Mouse (Mus musculus) heart, embryonic 12.5 days (tissue): ENCODE measurements around the gene Gm17657. TPM values are rescaled to one million over a fixed set of nuclear protein-coding genes. Genes with fewer than 3 reads are reported as not detected.

Experiments used
- ATAC-seq: fragments of 200-750 bp; cut with Nextera tagmentation; 2 replicates; pipeline ENCODE4 v1.8.0; 2017; ENCODE audit warnings: moderate TSS enrichment, moderate library complexity; ENCODE audit not compliant: insufficient number of reproducible peaks, low FRiP score
- H3K27ac ChIP-seq: fragments of 300-500 bp; sonication (generic); 2 replicates; pipeline ENCODE4 v1.5.1; 2016; ENCODE audit warnings: mild to moderate bottlenecking, moderate library complexity; ENCODE audit not compliant: poor library complexity, severe bottlenecking
- H3K27me3 ChIP-seq: fragments of 300-500 bp; sonication (generic); replicated peaks from 2 replicates; pipeline ENCODE4 v1.6.1; 2016; ENCODE audit warnings: mild to moderate bottlenecking, moderate library complexity
- H3K36me3 ChIP-seq: fragments of 300-500 bp; sonication (generic); 2 replicates; pipeline ENCODE4 v1.6.1; 2016; ENCODE audit warnings: mild to moderate bottlenecking, moderate library complexity
- H3K4me1 ChIP-seq: fragments of 300-500 bp; sonication (generic); replicated peaks from 2 replicates; pipeline ENCODE4 v1.6.1; 2016; ENCODE audit warnings: mild to moderate bottlenecking
- H3K4me2 ChIP-seq: fragments of 300-500 bp; sonication (generic); 2 replicates; pipeline ENCODE4 v1.6.1; 2016; ENCODE audit warnings: mild to moderate bottlenecking, moderate library complexity
- H3K4me3 ChIP-seq: fragments of 300-500 bp; sonication (generic); 2 replicates; pipeline ENCODE4 v1.5.1; 2016; ENCODE audit warnings: mild to moderate bottlenecking
- H3K9ac ChIP-seq: fragments of 300-500 bp; sonication (generic); 2 replicates; pipeline ENCODE4 v1.6.1; 2016; ENCODE audit warnings: mild to moderate bottlenecking, moderate library complexity
- H3K9me3 ChIP-seq: fragments of 300-500 bp; sonication (generic); replicated peaks from 2 replicates; pipeline ENCODE4 v1.6.1; 2016; ENCODE audit warnings: mild to moderate bottlenecking, moderate library complexity
- WGBS: fragments of 180-500 bp; shearing (Covaris S2); methylation state at CpG from one replicate; pipeline ENCODE4 v1.1.7; 2016; 5-methylcytosine and 5-hydroxymethylcytosine counted together
- polyA plus RNA-seq: library from polyadenylated mRNA; unstranded; fragments of >200 nt; fragmentation: Nextera tagmentation; extraction: Ambion mirVana; gene quantifications from 2 replicates; pipeline ENCODE4 v1.2.1, GENCODE M21; 2016

Gm17657 gene
- polyA plus RNA-seq, 1 experiment from 2014 or later = not detected

- Histone ChIP-seq H3K4me3 (peak overlapping the region; percentile 85), H3K4me2 (peak overlapping the region; percentile 95), H3K9me3 (no peaks in the 10 kb centered on the region), H3K36me3 (peaks cover 25% of the 10 kb centered on the region), H3K27ac (peak overlapping the region; percentile 93), H3K9ac (peak overlapping the region; percentile 94), H3K4me1 (peaks cover 24% of the 10 kb centered on the region), H3K27me3 (no peaks in the 10 kb centered on the region)
- no peak for ATAC-seq
- WGBS = 3% methylated on average over 22 of the region's 22 CpGs
Observed at GRCm38 (mm10) chr17:29492269-29493191, 56.9 kb downstream of the Gm17657 start.

- Histone ChIP-seq H3K9ac (peak overlapping the region; percentile 94), H3K4me1 (peaks cover 24% of the 10 kb centered on the region), H3K4me3 (peak overlapping the region; percentile 85), H3K36me3 (peaks cover 25% of the 10 kb centered on the region), H3K27ac (peak overlapping the region; percentile 93), H3K9me3 (no peaks in the 10 kb centered on the region), H3K4me2 (peak overlapping the region; percentile 95), H3K27me3 (no peaks in the 10 kb centered on the region)
- under 1% methylated on average over 48 of the region's 48 CpGs for WGBS
- ATAC-seq = no peak
Observed at GRCm38 (mm10) chr17:29491591-29492268, 57.7 kb downstream of the Gm17657 start.

GRCm38 (mm10) chr17:29490713-29491581, 58.5 kb downstream of the Gm17657 start, which contains the start of gene Pim1:
Gene Pim1 (plus strand): TSS chr17:29490753.
- Histone ChIP-seq H3K9ac (peak within 1 kb of the TSS; percentile 94), H3K4me1 (peaks cover 24% of the 10 kb centered on the region), H3K4me3 (peak within 1 kb of the TSS; percentile 85), H3K4me2 (peak within 1 kb of the TSS; percentile 95), H3K27me3 (no peaks in the 10 kb centered on the region), H3K27ac (peak within 1 kb of the TSS; percentile 93), H3K9me3 (no peaks in the 10 kb centered on the region), H3K36me3 (peaks cover 22% of the 10 kb centered on the region)
- ATAC-seq = no peak
- WGBS = under 1% methylated on average over 75 of the region's 99 CpGs

GRCm38 (mm10) chr17:29489971-29490712, 59.3 kb downstream of the Gm17657 start:
- Histone ChIP-seq H3K4me2 (peak overlapping the region; percentile 95), H3K4me3 (peak overlapping the region; percentile 85), H3K4me1 (peaks cover 24% of the 10 kb centered on the region), H3K27ac (peak overlapping the region; percentile 93), H3K27me3 (no peaks in the 10 kb centered on the region), H3K9me3 (no peaks in the 10 kb centered on the region), H3K9ac (peak overlapping the region; percentile 94), H3K36me3 (peaks cover 21% of the 10 kb centered on the region)
- ATAC-seq = peak; percentile 92
- WGBS = under 1% methylated on average over 53 of the region's 68 CpGs

GRCm38 (mm10) chr17:29488978-29489970, 60.2 kb downstream of the Gm17657 start:
- H3K36me3 ChIP-seq = peaks cover 13% of the 10 kb centered on the region
- H3K9ac ChIP-seq = peak overlapping the region; percentile 88
- peak overlapping the region; percentile 95 for H3K4me2 ChIP-seq
- H3K9me3 ChIP-seq = no peaks in the 10 kb centered on the region
- H3K27ac ChIP-seq = peak overlapping the region; percentile 93
- peaks cover 19% of the 10 kb centered on the region for H3K4me1 ChIP-seq
- peak overlapping the region; percentile 85 for H3K4me3 ChIP-seq
- H3K27me3 ChIP-seq = no peaks in the 10 kb centered on the region
- WGBS = 5% methylated on average over 30 of the region's 30 CpGs
- ATAC-seq = no peak

GRCm38 (mm10) chr17:29488257-29488977, 61.0 kb downstream of the Gm17657 start:
- no peak overlapping the region for H3K4me3 ChIP-seq
- H3K9ac ChIP-seq = no peak overlapping the region; the same call in 1 of the 2 replicates
- ATAC-seq = no peak
- peaks cover 5% of the 10 kb centered on the region; the same call in 1 of the 2 replicates for H3K36me3 ChIP-seq
- H3K4me2 ChIP-seq = peak overlapping the region; percentile 95
- peak overlapping the region; percentile 25; the same call in 1 of the 2 replicates for H3K27ac ChIP-seq
- 0 out of 2 replicates have a peak, but pooled peaks cover under 1% of the 10 kb centered on the region for H3K9me3 ChIP-seq
- H3K4me1 ChIP-seq = peaks cover 19% of the 10 kb centered on the region
- no peaks in the 10 kb centered on the region for H3K27me3 ChIP-seq
- 85% methylated on average over 8 of the region's 8 CpGs for WGBS

- H3K27me3 ChIP-seq = no peaks in the 10 kb centered on the region
- no peak overlapping the region for H3K9ac ChIP-seq
- no peak overlapping the region for H3K4me2 ChIP-seq
- 62% methylated on average over 3 of the region's 3 CpGs for WGBS
- H3K4me3 ChIP-seq = no peak overlapping the region
- ATAC-seq = no peak
- H3K9me3 ChIP-seq = peaks cover 13% of the 10 kb centered on the region
- peaks cover 13% of the 10 kb centered on the region for H3K4me1 ChIP-seq
- no peaks in the 10 kb centered on the region for H3K36me3 ChIP-seq
- no peak overlapping the region for H3K27ac ChIP-seq
Observed at GRCm38 (mm10) chr17:29485336-29486233, 63.9 kb downstream of the Gm17657 start.

- Histone ChIP-seq H3K36me3 (no peaks in the 10 kb centered on the region), H3K27me3 (no peaks in the 10 kb centered on the region), H3K27ac (no peak overlapping the region), H3K4me3 (no peak overlapping the region), H3K4me1 (peaks cover 12% of the 10 kb centered on the region), H3K9me3 (peaks cover 13% of the 10 kb centered on the region), H3K9ac (no peak overlapping the region), H3K4me2 (no peak overlapping the region)
- ATAC-seq = no peak
- WGBS = 79% methylated on average over 2 of the region's 2 CpGs
Observed at GRCm38 (mm10) chr17:29484431-29484830, 65.0 kb downstream of the Gm17657 start.
